Mouse (Mus musculus): ENCODE results near the gene Rap1b.

GRCm38 (mm10) chr10:117846260-117846632, 411 bp upstream of the Rap1b start:
- TF ChIP-seq EP300 (IDR thresholded peaks at IDR 0.05; ENCODE audit: low read depth) (no peak), CTCF (IDR thresholded peaks at IDR 0.05; ENCODE audit: low read depth) (peak; percentile 20)

Data from heart, postnatal 0 days (tissue).